Mouse (Mus musculus) T-helper 2 cell (primary cell): ENCODE results near the gene Gatb.

Experiments used
- in situ Hi-C: fragments of 300-600 bp; cut with MboI, MseI; formaldehyde crosslinking; loops from one replicate; pipeline ENCODE4 v1.15.1; 2025; ENCODE audit warnings: high pct_unique_total_duplicates

Gatb gene

GRCm38 (mm10) chr3:85698496-85698895 lies 124.6 kb downstream of the Gatb start:
- in situ Hi-C loops, result loop anchor here (10.0 kb wide), 1 partner anchor 1706 kb away; no protein-coding TSS in a partner anchor

GRCm38 (mm10) chr3:85703141-85703882 lies 129.4 kb downstream of the Gatb start:
- in situ Hi-C loops, result no loop called here
